Mouse (Mus musculus) cerebellum, postnatal 36 days (tissue): Measurements from ENCODE around the gene Vac14.

ENCODE experiments used
- DNase-seq, 2 experiments: peaks; one replicate each; pipeline ENCODE4 v3.0.0; 2021 to 2022; ENCODE audit warnings: mixed read lengths in 2 of 2

The Vac14 gene

GRCm38 (mm10) chr8:110750269-110750668 is 131.9 kb downstream of the Vac14 start:
- no peak for DNase-seq

GRCm38 (mm10) chr8:110751490-110751889 is 133.1 kb downstream of the Vac14 start:
- DNase-seq, result no peak

GRCm38 (mm10) chr8:110754713-110755112 is 136.3 kb downstream of the Vac14 start:
- DNase-seq, result no peak

GRCm38 (mm10) chr8:110755511-110756170 is 137.3 kb downstream of the Vac14 start:
- no peak for DNase-seq

GRCm38 (mm10) chr8:110756196-110756595 is 137.8 kb downstream of the Vac14 start:
- no peak for DNase-seq

GRCm38 (mm10) chr8:110760280-110760940 is 142.0 kb downstream of the Vac14 start:
- DNase-seq, result no peak

GRCm38 (mm10) chr8:110761185-110761584 is 142.8 kb downstream of the Vac14 start:
- no peak for DNase-seq

- no peak for DNase-seq
Measured at GRCm38 (mm10) chr8:110761988-110762387, 143.6 kb downstream of the Vac14 start.

- DNase-seq, result peak; percentile 32 to 38
Measured at GRCm38 (mm10) chr8:110764671-110765070, 146.3 kb downstream of the Vac14 start.

- DNase-seq, result peak in 1 of 2 experiments; percentile 10
Measured at GRCm38 (mm10) chr8:110767261-110767660, 148.9 kb downstream of the Vac14 start.
